Mouse (Mus musculus) ES-E14 (cell line): ENCODE data around the gene Ccdc84. TPM values are rescaled to one million over a fixed set of nuclear protein-coding genes. Genes with fewer than 3 reads are reported as not detected.
"Not testable (repeated sequence)": the region's sequence is repeated elsewhere in the genome, so short reads cannot be mapped to it uniquely, and the experiment has no call there.

Source experiments
- DNase-seq: peaks from one replicate; pipeline ENCODE4 v3.0.0-alpha.2; 2013; ENCODE audit warnings: low read depth, low spot score
- H3K27ac ChIP-seq: 2 replicates; pipeline ENCODE4 v1.5.1; 2012; ENCODE audit warnings: low read depth, mild to moderate bottlenecking, low read length, moderate library complexity, mixed read lengths; ENCODE audit not compliant: poor library complexity, insufficient read depth, severe bottlenecking
- H3K36me3 ChIP-seq: 2 replicates; pipeline ENCODE4 v1.6.1; 2012; ENCODE audit warnings: mild to moderate bottlenecking, low read length, moderate library complexity, mixed read lengths; ENCODE audit not compliant: control insufficient read depth, poor library complexity, insufficient read depth, severe bottlenecking
- H3K4me1 ChIP-seq, 2 experiments: fragments of 150-350 bp in 1 of 2; sonication (generic) in 1 of 2; 2 replicates each; pipeline ENCODE4 v1.6.1; 2012; ENCODE audit warnings: low read length in 2 of 2, mild to moderate bottlenecking in 1 of 2, mixed read lengths in 1 of 2; ENCODE audit not compliant: control insufficient read depth in 2 of 2, insufficient read depth in 2 of 2, poor library complexity in 1 of 2
- H3K4me3 ChIP-seq, 2 experiments: fragments of 150-350 bp in 1 of 2; sonication (generic) in 1 of 2; 2 replicates each; pipeline ENCODE4 v1.5.1; 2012; ENCODE audit warnings: low read length in 2 of 2, low read depth in 1 of 2, mild to moderate bottlenecking in 1 of 2, mixed read lengths in 1 of 2; ENCODE audit not compliant: insufficient read depth in 1 of 2, poor library complexity in 1 of 2, severe bottlenecking in 1 of 2
- H3K9ac ChIP-seq: 2 replicates; pipeline ENCODE4 v1.6.1; 2012; ENCODE audit warnings: low read depth, mild to moderate bottlenecking, low read length, mixed read lengths; ENCODE audit not compliant: poor library complexity, insufficient read depth, severe bottlenecking
- H3K9me3 ChIP-seq: fragments of 150-350 bp; sonication (generic); 2 replicates; pipeline ENCODE4 v1.6.1; 2012; ENCODE audit warnings: low read depth, mild to moderate bottlenecking, low read length; ENCODE audit not compliant: control insufficient read depth, insufficient read depth
- CHD2 ChIP-seq: IDR thresholded peaks from 2 replicates; pipeline ENCODE4 v1.6.1; 2014; ENCODE audit warnings: mild to moderate bottlenecking, low read depth, low read length, inconsistent platforms
- HCFC1 ChIP-seq: IDR thresholded peaks from 2 replicates; pipeline ENCODE4 v1.6.1; 2012; ENCODE audit warnings: low read length, inconsistent platforms, borderline replicate concordance; ENCODE audit not compliant: insufficient read depth
- MAFK ChIP-seq: IDR thresholded peaks from 2 replicates; pipeline ENCODE4 v1.6.1; 2014; ENCODE audit warnings: mild to moderate bottlenecking, low read depth, low read length, inconsistent platforms; ENCODE audit not compliant: insufficient read depth
- ZC3H11A ChIP-seq: IDR thresholded peaks from 2 replicates; pipeline ENCODE4 v1.6.1; 2012; ENCODE audit warnings: low read depth, mild to moderate bottlenecking, inconsistent platforms, low read length, borderline replicate concordance
- ZNF384 ChIP-seq: IDR thresholded peaks from 2 replicates; pipeline ENCODE4 v1.6.1; 2012; ENCODE audit warnings: low read depth, low read length, inconsistent platforms
- in situ Hi-C, 2 experiments: fragments of 600-800 bp; cut with MboI; formaldehyde crosslinking; loops; one replicate each; pipeline ENCODE4 v1.15.1; 2025; ENCODE audit warnings: low sequenced_read_pairs in 2 of 2, inconsistent platforms in 1 of 2; ENCODE audit not compliant: unreplicated experiment in 2 of 2
- total RNA-seq: library from RNA; depleted of rRNA; stranded (reverse); fragments of 300-350 nt; gene quantifications from 2 replicates; pipeline ENCODE4 v1.2.3, GENCODE M21; 2012

Ccdc84 gene
- total RNA-seq, 1 experiment: 38.3 TPM

- H3K36me3 ChIP-seq: peaks cover 38% of the 10 kb centered on the region
- in situ Hi-C loops: no loop called here
- H3K4me3 ChIP-seq: no peak overlapping the region
- DNase-seq: no peak
- H3K9me3 ChIP-seq: no peaks in the 10 kb centered on the region
- H3K9ac ChIP-seq: no peak overlapping the region
- no peaks in the 10 kb centered on the region; a peak in 2 of 4 replicates for H3K4me1 ChIP-seq
- no peak overlapping the region for H3K27ac ChIP-seq
- TF ChIP-seq ZC3H11A: no peak
- TF ChIP-seq CHD2: peak; percentile 60; the same call in 1 of the 2 replicates
- TF ChIP-seq HCFC1: no peak
- no peak for TF ChIP-seq MAFK
- TF ChIP-seq ZNF384: no peak
Observed at GRCm38 (mm10) chr9:44411601-44412130, 6.7 kb downstream of the Ccdc84 start.

- peaks cover 36% of the 10 kb centered on the region for H3K36me3 ChIP-seq
- no peak overlapping the region for H3K9ac ChIP-seq
- in situ Hi-C loops: no loop called here
- no peaks in the 10 kb centered on the region; a peak in 2 of 4 replicates for H3K4me1 ChIP-seq
- no peak for TF ChIP-seq MAFK
- 0 out of 2 replicates have a peak, but pooled peaks have one; percentile 40 for TF ChIP-seq CHD2
- DNase-seq: no peak
- no peaks in the 10 kb centered on the region for H3K9me3 ChIP-seq
- H3K27ac ChIP-seq: no peak overlapping the region
- no peak overlapping the region for H3K4me3 ChIP-seq
Observed at GRCm38 (mm10) chr9:44410647-44411336, 7.6 kb downstream of the Ccdc84 start.

GRCm38 (mm10) chr9:44408693-44409092 is 9.7 kb downstream of the Ccdc84 start:
- Histone ChIP-seq H3K4me3 (peak overlapping the region; percentile 84 to 95), H3K9ac (peak overlapping the region; percentile 98; the same call in 1 of the 2 replicates), H3K36me3 (peaks cover 42% of the 10 kb centered on the region)
- H3K4me1 ChIP-seq, H3K9me3 ChIP-seq, H3K27ac ChIP-seq, in situ Hi-C loops, DNase-seq: not testable (repeated sequence)

- peak overlapping the region; percentile 84 to 95 for H3K4me3 ChIP-seq
- DNase-seq: no peak
- peak overlapping the region; percentile 98 for H3K9ac ChIP-seq
- H3K4me1 ChIP-seq: peaks cover 0 to 3% of the 10 kb centered on the region in 2 experiments; a peak in 2 of 4 replicates
- peaks cover 36% of the 10 kb centered on the region for H3K36me3 ChIP-seq
- no peaks in the 10 kb centered on the region for H3K9me3 ChIP-seq
- in situ Hi-C loops: no loop called here
- TF ChIP-seq ZC3H11A (no peak), HCFC1 (no peak), ZNF384 (no peak), CHD2 (peak; percentile 6; the same call in 1 of the 2 replicates), MAFK (no peak)
- H3K27ac ChIP-seq: peak overlapping the region; percentile 92
Observed at GRCm38 (mm10) chr9:44407752-44408097, 10.6 kb downstream of the Ccdc84 start.
